Mouse (Mus musculus) intestine, postnatal 0 days (tissue): Measurements from ENCODE around the gene Adamts2. TPM values are rescaled to one million over a fixed set of nuclear protein-coding genes. Genes with fewer than 3 reads are reported as not detected.

Source experiments
- ATAC-seq: fragments of 200-750 bp; cut with Nextera tagmentation; 2 replicates; pipeline ENCODE4 v1.8.0; 2017; ENCODE audit warnings: mild to moderate bottlenecking, moderate TSS enrichment, moderate library complexity
- H3K27ac ChIP-seq: fragments of 300-500 bp; sonication (generic); 2 replicates; pipeline ENCODE4 v1.5.1; 2014; ENCODE audit warnings: mild to moderate bottlenecking, low read depth, low read length, moderate library complexity
- H3K27me3 ChIP-seq: fragments of 300-500 bp; sonication (generic); replicated peaks from 2 replicates; pipeline ENCODE4 v1.6.1; 2014; ENCODE audit warnings: low read length, mixed read lengths; ENCODE audit not compliant: control insufficient read depth, insufficient read depth
- H3K36me3 ChIP-seq: fragments of 300-500 bp; sonication (generic); 2 replicates; pipeline ENCODE4 v1.6.1; 2014; ENCODE audit warnings: mild to moderate bottlenecking, moderate library complexity; ENCODE audit not compliant: control insufficient read depth, insufficient read depth
- H3K4me1 ChIP-seq: fragments of 300-500 bp; sonication (generic); replicated peaks from 2 replicates; pipeline ENCODE4 v1.6.1; 2014; ENCODE audit warnings: antibody characterized with exemption, low read length, mixed read lengths; ENCODE audit not compliant: control insufficient read depth, insufficient read depth
- H3K4me2 ChIP-seq: fragments of 300-500 bp; sonication (generic); replicated peaks from 2 replicates; pipeline ENCODE4 v1.6.1; 2014; ENCODE audit warnings: low read depth, mild to moderate bottlenecking, moderate library complexity
- H3K4me3 ChIP-seq: fragments of 300-500 bp; sonication (generic); 2 replicates; pipeline ENCODE4 v1.5.1; 2014; ENCODE audit warnings: low read depth, low read length
- H3K9ac ChIP-seq: fragments of 300-500 bp; sonication (generic); 2 replicates; pipeline ENCODE4 v1.6.1; 2014; ENCODE audit warnings: mild to moderate bottlenecking, low read depth, low read length
- H3K9me3 ChIP-seq: fragments of 300-500 bp; sonication (generic); 2 replicates; pipeline ENCODE4 v1.6.1; 2016; ENCODE audit warnings: mixed run types; ENCODE audit not compliant: control insufficient read depth
- CTCF ChIP-seq: sonication (generic); IDR thresholded peaks from 2 replicates; pipeline ENCODE4 v1.5.1; 2016; ENCODE audit warnings: low read depth, mild to moderate bottlenecking, control low read depth, antibody characterized with exemption, moderate library complexity
- WGBS: fragments of 180-500 bp; shearing (Covaris S2); extraction: QIAGEN DNeasy Blood & Tissue Kit; methylation state at CpG from one replicate; pipeline ENCODE4 v1.1.7; 2014; 5-methylcytosine and 5-hydroxymethylcytosine counted together
- polyA plus RNA-seq: library from polyadenylated mRNA; unstranded; fragments of >200 nt; fragmentation: Nextera tagmentation; extraction: Ambion mirVana; gene quantifications from 2 replicates; pipeline ENCODE4 v1.2.1, GENCODE M21; 2015

Adamts2 gene
- polyA plus RNA-seq, 1 experiment from 2014 or later: 4.6 TPM

DNA sequence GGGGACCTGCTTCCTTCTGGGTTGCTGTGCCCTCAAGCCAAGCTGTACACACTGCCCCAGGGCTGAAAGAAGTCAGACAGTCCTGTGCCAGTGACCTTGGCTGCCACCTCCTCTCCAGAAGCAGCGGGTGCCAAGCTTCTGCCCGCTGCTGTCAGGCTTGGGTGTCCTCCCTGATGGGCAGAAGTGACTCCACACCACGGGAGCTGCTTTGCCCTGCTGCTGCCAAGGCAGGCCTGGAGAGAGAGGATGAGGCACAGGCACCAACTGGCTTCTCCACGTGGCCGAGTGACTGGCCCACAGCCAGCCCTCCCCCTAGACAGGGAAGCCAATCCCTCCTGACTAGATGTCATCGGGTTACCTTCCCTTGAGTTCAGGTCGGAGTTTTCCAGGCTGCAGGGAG is 71.0 kb downstream of the Adamts2 start:
- Histone ChIP-seq H3K27me3 (no peaks in the 10 kb centered on the region), H3K4me1 (no peaks in the 10 kb centered on the region), H3K9ac (no peak overlapping the region), H3K9me3 (no peaks in the 10 kb centered on the region), H3K4me3 (no peak overlapping the region), H3K4me2 (no peak overlapping the region), H3K36me3 (no peaks in the 10 kb centered on the region), H3K27ac (no peak overlapping the region)
- no peak for ATAC-seq
- WGBS: 43% methylated on average over 7 of the region's 7 CpGs
- TF ChIP-seq CTCF: no peak

DNA sequence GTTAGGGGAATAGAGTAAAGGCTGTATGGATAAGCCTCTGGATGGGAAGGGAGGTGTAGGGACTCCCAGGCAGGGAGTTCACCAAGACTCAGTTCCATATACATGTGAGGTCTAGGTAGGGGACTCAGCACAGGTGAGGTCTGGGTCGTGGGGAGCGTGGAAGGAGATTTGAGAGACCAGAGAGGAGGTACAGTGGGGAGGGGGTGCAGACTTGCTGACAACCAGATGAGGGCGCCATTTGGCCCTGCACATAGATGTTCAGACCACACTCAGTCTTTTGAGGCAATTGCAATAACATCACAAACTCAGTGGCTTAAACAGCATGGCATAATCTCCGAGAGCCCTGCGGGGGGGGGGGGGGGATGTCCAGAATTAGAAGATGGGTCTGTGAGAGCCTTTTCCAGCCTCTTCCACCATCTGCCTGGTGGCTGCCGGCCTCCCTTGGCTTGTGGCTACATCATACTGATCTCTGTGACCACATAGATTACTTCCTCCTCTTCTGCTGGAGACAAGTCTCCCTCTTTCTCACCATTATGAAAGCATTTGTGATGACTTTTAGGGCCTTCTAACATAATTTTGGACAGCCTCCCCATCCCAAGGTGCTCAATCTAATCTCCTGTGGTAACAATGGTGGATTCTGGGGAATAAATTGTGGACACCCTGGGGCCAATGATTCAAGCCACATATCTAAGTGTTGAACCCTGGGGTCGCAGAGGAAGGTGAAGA is 71.8 kb downstream of the Adamts2 start:
- no peak for ATAC-seq
- Histone ChIP-seq H3K36me3 (no peaks in the 10 kb centered on the region), H3K27ac (no peak overlapping the region), H3K27me3 (no peaks in the 10 kb centered on the region), H3K4me3 (no peak overlapping the region), H3K4me1 (no peaks in the 10 kb centered on the region), H3K9me3 (no peaks in the 10 kb centered on the region), H3K9ac (no peak overlapping the region), H3K4me2 (no peak overlapping the region)
- peak; percentile 49 for TF ChIP-seq CTCF
- WGBS: 68% methylated on average over 6 of the region's 7 CpGs

DNA sequence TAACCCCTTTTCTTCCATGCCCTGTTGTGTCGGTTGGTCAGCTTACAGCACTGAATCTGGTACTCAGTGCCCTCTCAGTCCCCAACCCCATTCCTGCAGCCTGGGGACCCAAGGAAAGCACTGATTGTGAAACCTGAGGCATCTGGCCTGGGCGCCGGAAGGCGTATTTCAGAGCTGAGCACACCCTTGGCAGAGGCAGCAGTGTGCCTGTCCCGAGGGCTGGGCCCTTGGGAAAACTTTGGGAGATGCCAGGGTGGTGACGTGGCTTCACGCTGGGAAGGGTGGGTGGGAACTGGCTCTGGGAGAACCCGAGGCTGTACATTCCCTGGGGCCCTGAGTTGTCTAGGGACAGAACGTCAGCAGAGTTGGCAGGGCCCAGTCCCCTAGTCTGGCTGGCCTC is 72.5 kb downstream of the Adamts2 start:
- ATAC-seq: no peak
- Histone ChIP-seq H3K4me1 (no peaks in the 10 kb centered on the region), H3K9me3 (no peaks in the 10 kb centered on the region), H3K9ac (no peak overlapping the region), H3K4me2 (no peak overlapping the region), H3K36me3 (no peaks in the 10 kb centered on the region), H3K4me3 (no peak overlapping the region), H3K27me3 (no peaks in the 10 kb centered on the region), H3K27ac (no peak overlapping the region)
- 73% methylated on average over 9 of the region's 9 CpGs for WGBS
- TF ChIP-seq CTCF: no peak

DNA sequence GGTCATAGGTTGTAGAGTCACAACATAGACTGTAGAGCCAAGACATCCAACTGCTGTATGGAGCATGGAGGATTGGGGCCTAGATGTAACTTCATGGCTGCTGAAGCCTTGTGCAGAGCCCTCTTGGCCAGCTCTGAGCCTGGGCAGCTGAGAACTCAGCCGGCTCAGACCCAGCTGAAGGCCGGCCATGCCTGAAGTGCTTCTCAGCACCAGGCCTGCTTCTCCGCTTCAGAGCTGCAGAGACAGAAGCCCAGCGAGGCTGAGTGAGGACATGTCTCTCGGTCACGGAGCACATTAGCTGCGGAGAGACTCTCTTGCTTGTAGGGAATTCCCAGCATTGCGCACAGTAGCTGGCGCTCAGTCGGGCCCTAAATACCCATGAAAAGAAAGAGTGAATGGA is 76.8 kb downstream of the Adamts2 start:
- Histone ChIP-seq H3K4me3 (no peak overlapping the region), H3K4me1 (no peaks in the 10 kb centered on the region), H3K4me2 (no peak overlapping the region), H3K27me3 (no peaks in the 10 kb centered on the region), H3K9me3 (no peaks in the 10 kb centered on the region), H3K27ac (no peak overlapping the region), H3K36me3 (no peaks in the 10 kb centered on the region), H3K9ac (no peak overlapping the region)
- no peak for TF ChIP-seq CTCF
- WGBS: 87% methylated on average over 10 of the region's 10 CpGs
- ATAC-seq: no peak

DNA sequence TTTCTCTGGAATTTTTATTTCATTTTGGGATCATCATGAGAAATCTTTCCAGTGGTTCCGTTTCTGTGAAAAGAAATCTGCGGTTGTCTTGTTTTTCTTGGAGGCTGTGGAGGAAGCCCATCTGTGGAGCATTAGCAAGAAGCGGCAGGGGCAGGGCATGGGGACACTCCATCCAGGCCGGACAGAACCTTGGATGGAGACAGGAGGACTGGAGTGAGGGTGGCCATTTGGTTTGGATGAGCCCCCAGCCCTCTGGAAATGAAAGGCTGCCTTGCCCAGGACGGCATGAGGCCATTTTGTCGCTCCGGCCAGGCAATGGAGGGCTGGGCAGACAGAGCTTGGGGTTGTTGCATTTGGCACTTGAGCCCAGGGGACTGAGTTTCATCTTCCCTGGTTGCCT is 80.1 kb downstream of the Adamts2 start:
- Histone ChIP-seq H3K4me2 (no peak overlapping the region), H3K4me3 (no peak overlapping the region), H3K9ac (no peak overlapping the region), H3K9me3 (no peaks in the 10 kb centered on the region), H3K27me3 (no peaks in the 10 kb centered on the region), H3K4me1 (no peaks in the 10 kb centered on the region), H3K27ac (no peak overlapping the region), H3K36me3 (no peaks in the 10 kb centered on the region)
- WGBS: 91% methylated on average over 7 of the region's 7 CpGs
- TF ChIP-seq CTCF: no peak
- ATAC-seq: no peak

DNA sequence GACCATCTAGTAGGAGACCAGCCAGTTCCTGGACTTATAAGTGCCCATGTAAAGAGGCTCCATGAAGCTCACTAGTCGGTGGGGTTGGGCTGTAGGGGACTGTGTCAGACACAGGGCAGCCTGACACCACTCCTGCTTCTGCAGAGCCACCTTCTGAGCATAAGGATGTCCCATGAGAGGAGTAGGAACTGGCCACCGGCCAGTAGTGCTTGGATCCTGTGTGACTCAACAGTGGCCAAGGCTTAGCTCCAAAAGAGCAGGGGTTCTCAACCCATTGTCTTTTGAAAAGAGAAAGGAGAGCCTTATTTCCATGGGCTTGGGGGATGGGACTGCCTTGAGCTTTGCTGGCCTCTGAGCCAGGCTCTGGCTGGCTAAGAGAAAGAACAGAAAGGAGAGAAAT is 81.9 kb downstream of the Adamts2 start:
- no peak for TF ChIP-seq CTCF
- Histone ChIP-seq H3K36me3 (no peaks in the 10 kb centered on the region), H3K9ac (no peak overlapping the region), H3K27ac (no peak overlapping the region), H3K27me3 (no peaks in the 10 kb centered on the region), H3K4me3 (no peak overlapping the region), H3K4me1 (no peaks in the 10 kb centered on the region), H3K4me2 (no peak overlapping the region), H3K9me3 (no peaks in the 10 kb centered on the region)
- 89% methylated on average over 2 of the region's 2 CpGs for WGBS
- ATAC-seq: no peak
